Mouse (Mus musculus) midbrain, embryonic 10.5 days (tissue): Measurements from ENCODE around the gene Hist1h3b. TPM values are rescaled to one million over a fixed set of nuclear protein-coding genes. Genes with fewer than 3 reads are reported as not detected.
"Not testable (repeated sequence)": the region's sequence is repeated elsewhere in the genome, so short reads cannot be mapped to it uniquely, and the experiment has no call there.

Experiments
- DNase-seq: peaks from one replicate; pipeline ENCODE4 v3.0.0-alpha.2; 2017; ENCODE audit warnings: low spot score
- H3K27ac ChIP-seq: fragments of 300-500 bp; sonication (generic); replicated peaks from 2 replicates; pipeline ENCODE4 v1.5.1; 2016; ENCODE audit warnings: mild to moderate bottlenecking
- H3K27me3 ChIP-seq: fragments of 300-500 bp; sonication (generic); 2 replicates; pipeline ENCODE4 v1.6.1; 2016; ENCODE audit warnings: low read depth, mild to moderate bottlenecking; ENCODE audit not compliant: poor library complexity, severe bottlenecking
- H3K36me3 ChIP-seq: fragments of 300-500 bp; sonication (generic); 2 replicates; pipeline ENCODE4 v1.6.1; 2016; ENCODE audit warnings: mild to moderate bottlenecking, moderate library complexity
- H3K4me1 ChIP-seq: fragments of 300-500 bp; sonication (generic); 2 replicates; pipeline ENCODE4 v1.6.1; 2016
- H3K4me3 ChIP-seq: fragments of 300-500 bp; sonication (generic); 2 replicates; pipeline ENCODE4 v1.5.1; 2016; ENCODE audit warnings: mild to moderate bottlenecking, moderate library complexity
- H3K9me3 ChIP-seq: fragments of 300-500 bp; sonication (generic); replicated peaks from 2 replicates; pipeline ENCODE4 v1.6.1; 2016; ENCODE audit warnings: mild to moderate bottlenecking
- WGBS: fragments of 180-500 bp; shearing (Covaris S2); methylation state at CpG from one replicate; pipeline ENCODE4 v1.1.7; 2016; 5-methylcytosine and 5-hydroxymethylcytosine counted together
- polyA plus RNA-seq: library from polyadenylated mRNA; unstranded; fragments of >200 nt; fragmentation: Nextera tagmentation; extraction: Ambion mirVana; gene quantifications from 2 replicates; pipeline ENCODE4 v1.2.1, GENCODE M21; 2016

Hist1h3b gene
- polyA plus RNA-seq, 1 experiment from 2014 or later, result 11.3 TPM

GRCm38 (mm10) chr13:23760972-23761864, 9.2 kb downstream of the Hist1h3b start, which contains the start of gene Hist1h4a:
TSS of gene Hist1h4a (minus strand) at chr13:23761230.
- Histone ChIP-seq H3K27me3 (no peaks in the 10 kb centered on the region), H3K9me3 (no peaks in the 10 kb centered on the region), H3K4me3 (peak within 1 kb of the TSS; percentile 69), H3K36me3 (no peaks in the 10 kb centered on the region), H3K4me1 (peaks cover 50% of the 10 kb centered on the region), H3K27ac (peak within 1 kb of the TSS; percentile 92)
- under 1% methylated on average over 72 of the region's 72 CpGs for WGBS
- DNase-seq, result peak; percentile 99

- not testable (repeated sequence) for H3K9me3 ChIP-seq, H3K27me3 ChIP-seq, H3K36me3 ChIP-seq
- peak within 1 kb of the TSS; percentile 92 for H3K27ac ChIP-seq
- peaks cover 49% of the 10 kb centered on the region for H3K4me1 ChIP-seq
- under 1% methylated on average over 40 of the region's 52 CpGs for WGBS
- peak within 1 kb of the TSS; percentile 69 for H3K4me3 ChIP-seq
- peak; percentile 69 for DNase-seq
These were observed 10.1 kb downstream of the Hist1h3b start, which contains the start of gene Hist1h3a for GRCm38 (mm10) chr13:23761871-23762821. TSS of gene Hist1h3a (minus strand) at chr13:23762386.

- Histone ChIP-seq H3K4me1 (peaks cover 40% of the 10 kb centered on the region), H3K9me3 (no peaks in the 10 kb centered on the region), H3K27me3 (no peaks in the 10 kb centered on the region), H3K4me3 (peak overlapping the region; percentile 69), H3K36me3 (no peaks in the 10 kb centered on the region), H3K27ac (peak overlapping the region; percentile 92)
- under 1% methylated on average over 10 of the region's 10 CpGs for WGBS
- no peak for DNase-seq
These were observed 11.1 kb downstream of the Hist1h3b start for GRCm38 (mm10) chr13:23763242-23763585.

- Histone ChIP-seq H3K27me3 (no peaks in the 10 kb centered on the region), H3K4me1 (peaks cover 40% of the 10 kb centered on the region), H3K36me3 (no peaks in the 10 kb centered on the region), H3K4me3 (peak within 1 kb of the TSS; percentile 69), H3K9me3 (no peaks in the 10 kb centered on the region), H3K27ac (peak within 1 kb of the TSS; percentile 92)
- peak; percentile 92 for DNase-seq
- WGBS, result 3% methylated on average over 34 of the region's 34 CpGs
These were observed 11.7 kb downstream of the Hist1h3b start, which contains the start of gene Hist1h1a for GRCm38 (mm10) chr13:23763586-23764323. TSS of gene Hist1h1a (plus strand) at chr13:23763666.

- peak; percentile 52 for DNase-seq
- H3K36me3 ChIP-seq, result no peaks in the 10 kb centered on the region
- no peaks in the 10 kb centered on the region for H3K27me3 ChIP-seq
- H3K4me3 ChIP-seq, result peak overlapping the region; percentile 69
- 27% methylated on average over 12 of the region's 12 CpGs for whole genome bisulfite sequencing
- no peaks in the 10 kb centered on the region for H3K9me3 ChIP-seq
- peak overlapping the region; percentile 92 for H3K27ac ChIP-seq
- peaks cover 36% of the 10 kb centered on the region for H3K4me1 ChIP-seq
These were observed 12.5 kb downstream of the Hist1h3b start for GRCm38 (mm10) chr13:23764324-23765171.

GRCm38 (mm10) chr13:23765172-23765513, 13.1 kb downstream of the Hist1h3b start:
- DNase-seq, result no peak
- Histone ChIP-seq H3K4me1 (peaks cover 30% of the 10 kb centered on the region), H3K9me3 (no peaks in the 10 kb centered on the region), H3K27me3 (no peaks in the 10 kb centered on the region), H3K4me3 (peak overlapping the region; percentile 69), H3K36me3 (no peaks in the 10 kb centered on the region), H3K27ac (peak overlapping the region; percentile 92; the same call in 1 of the 2 replicates)
- 75% methylated on average over 1 of the region's 1 CpGs for WGBS

GRCm38 (mm10) chr13:23766772-23767171, 14.7 kb downstream of the Hist1h3b start:
- no peak overlapping the region for H3K4me3 ChIP-seq
- H3K27me3 ChIP-seq, result no peaks in the 10 kb centered on the region
- DNase-seq, result no peak
- H3K9me3 ChIP-seq, result no peaks in the 10 kb centered on the region
- no peaks in the 10 kb centered on the region for H3K36me3 ChIP-seq
- H3K4me1 ChIP-seq, result peaks cover 26% of the 10 kb centered on the region
- H3K27ac ChIP-seq, result no peak overlapping the region

- H3K4me1 ChIP-seq, result peaks cover 30% of the 10 kb centered on the region
These were observed 16.8 kb downstream of the Hist1h3b start for GRCm38 (mm10) chr13:23768834-23769397.

GRCm38 (mm10) chr13:23769613-23770012, 17.5 kb downstream of the Hist1h3b start, which contains the start of gene Trim38:
TSS of gene Trim38 (plus strand) at chr13:23769913.
- WGBS, result 93% methylated on average over 2 of the region's 2 CpGs
- peaks cover 23% of the 10 kb centered on the region for H3K4me1 ChIP-seq
- H3K27me3 ChIP-seq, H3K4me3 ChIP-seq, H3K9me3 ChIP-seq, H3K27ac ChIP-seq, DNase-seq, H3K36me3 ChIP-seq: not testable (repeated sequence)

More at GRCm38 (mm10) chr13:23768834-23769397, 16.8 kb downstream of the Hist1h3b start:
- DNase-seq, result no peak
- 51% methylated on average over 5 of the region's 5 CpGs for WGBS
- Histone ChIP-seq H3K36me3 (no peaks in the 10 kb centered on the region), H3K9me3 (no peaks in the 10 kb centered on the region), H3K27me3 (no peaks in the 10 kb centered on the region), H3K27ac (no peak overlapping the region), H3K4me3 (no peak overlapping the region)

- peaks cover 17% of the 10 kb centered on the region for H3K4me1 ChIP-seq
- no peak overlapping the region for H3K27ac ChIP-seq
- no peaks in the 10 kb centered on the region for H3K36me3 ChIP-seq
- H3K9me3 ChIP-seq, result no peaks in the 10 kb centered on the region
- H3K27me3 ChIP-seq, result no peaks in the 10 kb centered on the region
- WGBS, result 21% methylated on average over 21 of the region's 21 CpGs
- DNase-seq, result peak; percentile 73
- H3K4me3 ChIP-seq, result peak overlapping the region; percentile 30
These were observed 20.7 kb downstream of the Hist1h3b start for GRCm38 (mm10) chr13:23772561-23773313.
